Mouse (Mus musculus): ENCODE measurements at regions not wholly inside any gene's neighbourhood (a gene's known extent, or its start where the extent isn't known, plus 50 kb on each side); places are given as distances from the start of the nearest gene placed in this dataset.

- intact Hi-C loops (cut with DNase I), result no loop called here
Measured at GRCm38 (mm10) chr11:109039792-109040518, 104.2 kb downstream of the E030025P04Rik start.

- intact Hi-C loops (cut with DNase I), result no loop called here
Measured at GRCm38 (mm10) chr11:109039060-109039791, 104.9 kb downstream of the E030025P04Rik start.

- intact Hi-C loops (cut with DNase I), result no loop called here
Measured at GRCm38 (mm10) chr11:109038136-109038535, 106.0 kb downstream of the E030025P04Rik start.

- intact Hi-C loops (cut with DNase I), result no loop called here
Measured at GRCm38 (mm10) chr11:109034596-109034995, 109.6 kb downstream of the E030025P04Rik start.

DNA sequence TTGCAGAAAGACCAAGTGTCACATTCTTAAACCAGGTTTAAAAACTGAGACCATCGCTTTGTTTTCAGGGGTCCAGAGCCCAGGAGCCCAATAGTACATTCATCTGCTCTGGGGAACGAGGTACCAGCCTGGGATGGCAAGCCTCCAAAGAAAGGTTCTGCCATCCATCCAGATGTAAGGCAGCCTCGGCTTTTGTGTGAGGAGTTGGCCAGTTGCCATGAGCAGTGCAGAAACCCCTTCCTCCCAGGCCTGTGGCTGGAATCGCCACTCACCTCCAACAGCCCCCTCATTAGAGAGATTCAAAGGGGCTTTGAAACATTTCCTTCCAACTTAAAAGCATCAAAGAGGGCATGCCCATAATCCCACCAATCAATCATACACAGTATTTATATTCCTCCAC lies 110.1 kb downstream of the E030025P04Rik start:
- intact Hi-C loops (cut with DNase I), result no loop called here

DNA sequence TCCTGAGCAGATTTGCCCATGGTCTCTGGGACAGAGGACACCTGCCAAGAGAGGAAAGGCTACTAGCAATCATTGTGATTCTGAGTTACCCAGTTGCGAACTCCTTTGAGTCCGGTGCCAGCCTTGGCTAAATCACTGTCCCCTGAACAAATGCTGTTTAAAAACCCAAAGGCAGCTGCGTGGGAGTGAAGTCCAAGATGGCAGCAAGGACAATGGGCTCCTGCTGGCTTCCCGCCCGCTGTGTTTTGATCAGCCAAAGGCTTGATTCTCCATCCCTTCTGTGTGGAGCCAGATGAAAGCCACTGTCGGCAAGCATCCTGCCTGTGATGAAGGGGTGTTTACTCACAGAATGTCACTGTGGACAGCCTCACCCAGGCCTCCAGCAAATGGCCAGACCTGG lies 111.4 kb downstream of the E030025P04Rik start:
- intact Hi-C loops (cut with DNase I), result no loop called here

DNA sequence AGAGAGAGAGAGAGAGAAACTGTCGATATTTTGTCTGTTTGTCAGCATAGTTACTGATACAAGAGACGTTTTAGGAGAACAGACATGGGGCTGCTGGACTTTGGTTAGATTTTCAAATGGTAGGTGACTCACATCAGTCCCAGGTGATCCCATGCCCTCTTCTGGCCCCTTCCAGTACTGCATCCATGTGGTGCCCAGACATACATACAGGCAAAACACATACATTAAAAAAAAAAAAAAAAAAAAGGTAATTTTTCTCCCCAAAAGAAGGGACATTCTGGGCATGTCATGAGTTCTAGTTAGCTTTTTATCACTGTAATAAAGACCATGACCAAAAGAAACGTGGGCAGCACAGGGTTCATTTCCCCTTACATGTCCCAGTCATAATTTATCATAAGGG lies 110.3 kb downstream of the Axin2 start:
- intact Hi-C loops (cut with DNase I), result loop anchor here (2.0 kb wide), 1 partner anchor 106 kb away; no protein-coding TSS in a partner anchor

DNA sequence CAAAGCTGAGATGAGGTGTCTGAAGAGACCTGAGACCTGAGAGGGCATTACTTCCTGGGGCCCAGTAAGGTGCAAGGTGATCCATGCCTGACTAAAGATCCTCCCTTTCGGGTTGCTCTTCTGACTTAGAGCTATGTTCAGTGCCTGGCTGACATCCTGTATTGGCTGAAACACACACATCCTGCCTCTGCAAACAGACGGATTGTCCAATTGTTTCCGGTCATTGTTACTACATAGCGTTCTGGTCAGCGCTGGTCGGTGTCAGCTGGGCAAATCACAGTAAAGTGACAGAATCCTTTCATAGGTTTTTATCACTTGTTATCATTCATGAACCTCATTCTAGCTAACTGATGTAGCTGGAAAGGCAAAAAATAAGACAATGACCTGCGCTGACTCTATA lies 109.7 kb downstream of the Axin2 start:
- intact Hi-C loops (cut with DNase I), result loop anchor here (2.0 kb wide), 1 partner anchor 105 kb away; no protein-coding TSS in a partner anchor

- intact Hi-C loops (cut with DNase I), result no loop called here
Measured at GRCm38 (mm10) chr11:109014806-109015205, 94.7 kb downstream of the Axin2 start.

GRCm38 (mm10) chr11:109011161-109011560 lies 91.0 kb downstream of the Axin2 start:
- intact Hi-C loops (cut with DNase I), result no loop called here

- intact Hi-C loops (cut with DNase I), result no loop called here
Measured at GRCm38 (mm10) chr11:109008872-109009271, 88.7 kb downstream of the Axin2 start.

- intact Hi-C loops (cut with DNase I), result no loop called here
Measured at GRCm38 (mm10) chr11:109005681-109006080, 85.5 kb downstream of the Axin2 start.
